Mouse (Mus musculus): ENCODE data around the gene Degs1.
"Not testable (repeated sequence)": the region's sequence is repeated elsewhere in the genome, so short reads cannot be mapped to it uniquely, and the experiment has no call there.

Degs1 gene

DNA sequence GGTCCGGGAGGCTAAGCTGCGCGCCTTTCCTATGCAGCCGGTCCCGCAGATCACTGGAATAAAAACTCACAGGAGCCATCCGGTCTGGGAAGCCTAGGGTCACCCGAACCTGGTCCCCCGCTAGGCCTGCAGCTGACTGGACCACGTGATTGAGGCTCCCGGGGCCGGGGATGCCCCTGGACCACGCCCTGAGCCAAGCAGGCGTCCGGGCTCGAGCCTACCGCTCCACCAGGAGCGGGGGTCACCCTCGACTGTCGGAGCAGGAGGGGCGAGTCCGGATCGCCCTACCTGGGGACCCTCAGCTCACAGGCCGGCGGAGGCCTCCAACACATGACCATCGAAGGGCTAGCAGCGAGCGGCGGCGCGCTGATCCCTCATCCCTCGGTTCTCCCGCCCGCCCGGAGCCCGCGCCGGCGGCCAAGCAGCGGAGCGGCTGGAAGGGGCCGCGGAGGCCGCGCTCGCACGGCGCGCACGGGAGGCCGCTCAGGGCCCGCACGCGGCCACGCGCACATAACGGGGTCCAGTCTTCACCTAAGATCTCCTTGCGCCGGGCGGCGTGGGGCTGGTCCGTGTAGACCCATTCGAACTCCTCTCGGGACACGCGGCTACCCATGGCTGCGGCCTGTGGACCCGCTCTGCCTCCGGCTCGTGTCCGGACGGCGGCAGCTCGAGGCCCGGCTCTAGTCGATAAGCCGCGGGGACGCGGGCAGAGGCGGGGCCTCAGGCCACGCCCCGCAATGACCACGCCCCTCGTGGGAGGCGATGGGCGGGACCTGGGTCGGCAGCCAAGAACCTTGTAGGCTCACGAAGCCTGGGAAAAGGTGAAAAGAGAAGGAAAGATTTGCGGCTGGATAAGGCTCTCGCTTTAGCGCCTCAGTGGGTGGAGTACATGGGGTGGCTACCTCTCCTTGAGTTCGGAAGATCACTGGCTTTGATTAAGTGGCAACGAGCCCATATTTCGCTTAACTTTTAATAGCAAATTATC is at the start of gene Degs1:
Gene Degs1 (minus strand): TSS at position 714 of the 985 bp plus-strand sequence.
- DNase-seq (ENCODE audit: low read depth, low spot score): peak; percentile 92

DNA sequence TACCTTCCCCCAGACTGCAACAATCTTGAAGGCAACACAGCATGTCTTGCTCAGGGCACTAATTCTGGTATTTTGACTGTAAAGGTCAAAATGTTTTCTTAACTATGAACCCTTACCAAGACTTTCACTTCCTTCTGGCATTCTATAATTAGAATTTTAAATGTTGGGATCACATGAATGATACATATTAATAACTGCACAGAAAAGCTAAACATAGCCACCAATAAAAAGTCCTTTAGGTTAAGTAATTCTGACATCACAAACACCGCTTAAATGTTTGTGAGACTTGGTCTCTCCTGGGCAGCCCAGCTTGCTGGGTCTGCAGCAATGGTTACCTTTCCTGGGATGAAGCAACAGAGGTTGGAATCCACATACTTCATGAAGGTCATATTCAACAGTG is 43.3 kb upstream of the Degs1 start:
- DNase-seq (ENCODE audit: low read depth, low spot score): no peak

DNA sequence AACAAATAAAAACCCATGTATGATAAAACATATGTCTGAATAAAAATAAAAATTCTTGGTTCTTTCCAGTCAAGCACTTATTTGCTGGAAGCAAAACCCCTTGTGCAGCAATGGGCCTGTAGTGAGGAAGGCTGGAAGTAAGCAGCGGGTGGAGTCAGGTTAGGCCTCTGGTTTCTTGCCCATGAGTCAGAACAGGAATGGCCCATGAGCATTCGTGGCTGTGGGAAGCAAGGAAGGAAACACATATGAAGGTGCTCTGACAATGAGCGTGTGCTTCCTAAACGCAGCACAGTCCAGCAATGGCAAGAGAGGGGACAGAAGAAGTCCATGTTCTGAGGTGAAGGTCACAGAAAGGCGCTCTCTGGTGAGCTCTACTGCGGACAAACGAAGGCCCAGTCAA is 41.9 kb upstream of the Degs1 start:
- no peak for DNase-seq (ENCODE audit: low read depth, low spot score)

DNA sequence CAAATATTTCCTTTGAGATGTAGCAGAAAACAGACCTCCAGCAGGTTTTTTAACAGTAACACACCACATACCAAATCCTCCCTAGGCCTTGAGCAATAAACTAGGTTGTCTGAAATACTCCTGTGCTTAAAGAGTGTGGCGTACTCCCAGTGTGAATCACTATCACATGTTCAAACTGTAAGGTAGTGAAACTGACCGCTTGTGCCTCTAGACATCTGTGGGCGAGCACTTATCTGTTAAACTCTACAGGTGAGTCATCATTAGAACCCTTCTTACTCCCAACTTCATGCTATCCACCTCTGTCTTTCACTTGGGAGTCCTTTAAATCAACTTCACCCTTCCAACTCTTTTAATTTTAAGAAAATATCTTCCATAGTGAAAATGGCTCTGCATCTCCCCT is 40.5 kb upstream of the Degs1 start:
- no peak for DNase-seq (ENCODE audit: low read depth, low spot score)

DNA sequence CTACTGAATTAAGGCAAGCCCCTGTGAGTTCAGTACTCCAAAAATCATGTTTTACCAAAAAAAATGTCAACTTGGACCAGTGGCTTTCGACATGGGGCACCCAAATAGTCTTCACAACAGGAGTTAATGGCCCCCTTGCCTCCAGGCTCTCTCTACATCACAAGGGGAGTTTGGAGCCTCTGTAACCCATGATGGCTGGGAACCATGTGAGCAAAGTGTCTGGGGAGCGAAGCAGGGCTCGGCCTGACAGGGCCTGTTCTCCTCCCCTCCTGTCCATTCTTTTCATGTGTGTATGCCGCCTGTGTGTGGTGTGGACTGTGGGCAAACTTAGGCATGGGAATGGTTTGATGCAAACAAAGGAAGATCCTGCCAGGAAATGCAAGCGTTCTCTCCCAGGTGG is 31.6 kb upstream of the Degs1 start:
- no peak for DNase-seq (ENCODE audit: low read depth, low spot score)

DNA sequence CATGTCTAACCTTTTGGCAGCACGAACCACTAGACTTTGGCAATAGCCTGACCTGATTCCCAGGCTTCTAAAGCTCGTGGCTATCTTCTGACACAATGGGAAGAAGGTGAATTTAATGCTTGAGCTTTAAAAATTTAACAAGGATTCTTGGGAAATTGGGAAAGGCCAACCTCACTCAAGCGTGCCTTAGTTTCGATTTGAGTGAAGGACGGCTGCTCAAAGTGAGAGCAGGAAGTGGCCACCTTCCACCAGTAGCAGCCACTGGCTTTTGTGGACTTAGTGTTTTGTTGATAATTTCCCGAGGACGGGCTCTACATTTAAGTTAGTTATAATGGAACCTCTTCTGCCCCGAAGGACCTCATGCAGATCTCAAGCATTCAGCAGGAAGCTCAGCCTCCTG is 30.6 kb upstream of the Degs1 start:
- no peak for DNase-seq (ENCODE audit: low read depth, low spot score)

DNA sequence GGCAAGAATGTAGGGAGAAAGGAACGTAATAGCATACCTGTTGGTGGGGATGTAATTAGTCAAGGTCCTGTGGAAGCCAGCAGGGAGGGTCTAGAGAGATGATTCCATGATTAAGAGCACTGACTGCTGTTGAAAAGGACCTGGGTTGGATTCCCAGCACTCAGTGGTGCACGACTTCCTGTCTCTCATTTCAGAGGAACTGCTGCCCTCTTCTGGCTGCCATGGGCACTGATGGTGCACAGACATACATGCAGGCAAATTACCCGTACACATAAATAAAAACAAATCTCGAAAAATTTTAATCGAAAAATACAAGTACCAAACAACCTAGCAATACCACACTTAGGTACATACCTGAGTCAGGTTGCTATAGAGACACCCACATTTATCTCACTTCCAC is 28.8 kb upstream of the Degs1 start:
- no peak for DNase-seq (ENCODE audit: low read depth, low spot score)

DNA sequence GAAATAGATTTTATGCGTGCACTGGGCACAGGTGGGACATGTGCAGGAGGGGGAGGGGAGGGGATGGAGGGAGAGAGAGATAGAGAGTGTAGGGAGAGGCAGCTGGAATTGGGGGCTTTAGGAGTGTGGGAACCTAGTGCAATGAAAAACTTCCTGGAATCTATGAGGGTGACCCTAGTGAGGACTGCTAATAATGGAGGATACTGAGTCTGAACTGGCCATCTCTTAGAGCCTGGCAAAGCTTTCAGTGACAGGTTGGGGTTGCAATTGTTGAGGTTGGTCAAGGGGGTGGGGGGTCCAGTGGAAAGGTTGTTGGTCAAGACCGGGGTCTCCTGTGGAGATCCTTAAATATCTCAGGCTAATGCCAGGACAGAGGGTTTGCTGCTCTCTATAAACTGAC is 27.7 kb upstream of the Degs1 start:
- no peak for DNase-seq (ENCODE audit: low read depth, low spot score)

DNA sequence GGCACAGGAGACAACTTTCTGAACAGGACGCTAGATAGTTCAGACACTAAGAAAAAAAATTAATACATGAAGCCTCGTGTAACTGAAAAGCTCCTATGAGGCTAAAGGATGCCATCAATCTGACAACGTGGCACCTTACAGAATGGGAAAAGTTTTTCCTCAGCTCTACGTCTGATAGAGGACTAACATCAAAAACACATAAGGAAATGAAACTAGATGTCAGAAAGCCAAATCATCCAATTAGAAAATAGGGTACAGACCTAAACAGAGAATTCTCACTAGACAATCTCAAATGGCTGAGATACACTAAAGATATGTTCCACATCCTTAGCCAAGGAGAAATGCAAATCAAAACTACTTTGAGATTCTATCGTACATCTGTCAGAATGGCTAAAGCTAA is 26.8 kb upstream of the Degs1 start:
- DNase-seq (ENCODE audit: low read depth, low spot score): no peak

DNA sequence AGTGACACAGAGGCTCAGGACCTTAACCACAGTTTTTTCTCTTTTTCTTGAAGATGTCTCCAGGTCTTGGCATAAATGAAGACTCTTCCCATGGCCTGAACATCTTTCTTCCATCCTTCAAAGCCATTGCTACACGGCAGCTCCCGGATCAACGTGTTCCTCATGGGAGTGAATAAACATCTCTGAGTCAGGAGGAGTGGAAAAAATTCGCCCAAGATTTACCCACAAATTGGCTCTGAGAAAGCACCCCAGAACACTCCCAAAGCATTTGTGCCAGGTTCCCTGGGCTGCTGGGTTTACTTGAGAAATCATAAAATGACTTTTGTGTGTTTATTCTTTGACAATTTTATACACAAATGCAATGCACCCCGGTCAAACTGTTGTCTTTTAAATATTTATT is 20.3 kb upstream of the Degs1 start:
- DNase-seq (ENCODE audit: low read depth, low spot score): no peak

DNA sequence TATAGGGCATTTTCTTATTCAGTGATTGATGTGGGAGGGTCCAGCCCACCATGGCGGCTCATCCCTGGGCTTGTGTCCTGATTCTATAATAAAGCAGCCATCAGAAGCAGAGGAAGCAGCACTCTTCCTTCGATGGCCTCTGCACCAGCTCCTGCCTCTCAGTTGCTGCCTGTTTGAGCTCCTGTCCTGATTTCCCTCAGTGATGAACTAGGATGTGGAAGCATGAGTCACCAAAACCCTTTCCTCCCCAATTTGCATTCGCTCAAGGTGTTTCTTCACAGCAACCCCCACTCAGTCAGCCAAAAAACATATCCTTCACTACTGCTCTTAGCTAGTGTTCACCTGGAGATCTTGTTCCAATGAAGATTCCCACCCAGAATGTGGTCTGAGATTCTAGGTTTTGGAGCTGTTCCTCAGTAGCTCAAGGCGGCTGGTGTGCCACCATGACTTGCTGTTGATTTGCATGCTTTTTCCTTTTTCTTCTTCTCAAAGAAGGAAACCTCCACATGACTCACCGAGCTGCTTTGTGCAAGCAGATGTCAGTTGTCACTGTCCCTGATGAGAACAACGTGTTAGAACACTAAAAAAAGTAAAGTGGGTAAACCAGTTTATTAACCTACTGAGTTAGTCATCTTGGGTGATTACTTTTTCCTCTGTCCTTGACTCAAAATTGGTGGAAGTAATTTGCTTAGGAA is 19.7 kb upstream of the Degs1 start:
- DNase-seq (ENCODE audit: low read depth, low spot score): no peak

DNA sequence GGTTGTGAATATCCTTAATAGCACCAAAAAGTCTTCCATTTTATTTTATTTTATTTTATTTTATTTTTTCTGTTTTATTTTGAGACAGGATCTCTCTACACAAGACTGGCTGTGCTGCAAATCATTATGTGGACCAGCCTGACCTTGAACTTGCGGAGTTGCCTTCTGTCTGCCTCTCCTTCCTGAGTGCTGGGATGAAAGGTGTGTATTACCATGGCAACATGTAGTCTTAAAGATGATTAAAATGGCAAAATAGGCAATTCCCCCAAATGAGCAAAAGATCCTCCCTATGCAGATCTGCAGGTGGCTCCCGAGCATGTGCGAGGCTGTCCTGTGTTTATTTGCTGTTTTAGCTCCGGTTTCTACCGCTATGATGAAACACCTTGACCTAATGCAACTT is 15.2 kb upstream of the Degs1 start:
- no peak for DNase-seq (ENCODE audit: low read depth, low spot score)

DNA sequence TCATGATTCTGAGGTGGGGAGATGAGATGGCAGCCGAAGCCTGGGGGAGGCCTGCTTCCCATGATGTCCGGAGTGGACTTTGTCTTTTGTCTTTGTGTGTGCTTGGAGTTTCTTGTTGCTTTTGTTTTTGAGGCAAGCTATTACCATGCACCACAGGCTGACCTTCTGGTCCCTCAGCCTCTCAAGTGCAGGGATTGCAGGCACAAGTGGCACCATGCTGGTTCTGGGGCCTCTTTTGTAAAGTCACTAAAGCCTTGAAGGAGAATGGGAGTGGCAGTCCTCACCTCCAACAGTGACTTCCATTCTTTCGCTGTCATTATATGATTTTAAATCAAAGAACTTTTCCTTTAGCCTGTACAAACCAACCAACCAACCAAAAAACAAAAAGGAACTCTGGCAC is 14.6 kb upstream of the Degs1 start:
- DNase-seq (ENCODE audit: low read depth, low spot score): no peak

DNA sequence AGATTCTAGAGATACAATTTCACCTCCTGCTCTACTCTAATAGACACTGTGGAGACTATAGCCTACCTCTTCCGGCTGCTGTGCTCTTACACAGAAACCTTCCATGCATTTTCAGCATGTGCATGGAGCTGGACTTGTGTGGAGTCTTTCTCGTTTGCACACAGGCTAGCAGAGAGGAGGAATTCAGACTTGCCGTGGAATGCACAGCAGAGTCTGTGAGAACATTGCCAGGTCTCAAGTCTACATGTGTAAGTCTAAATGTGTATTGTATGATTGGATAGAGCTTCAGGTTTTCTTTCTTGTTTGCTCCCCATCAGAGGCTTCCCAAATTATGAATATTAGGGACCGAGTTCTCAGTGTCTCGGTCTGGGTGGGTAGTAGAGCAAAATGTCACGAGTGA is 14.2 kb upstream of the Degs1 start:
- no peak for DNase-seq (ENCODE audit: low read depth, low spot score)

DNA sequence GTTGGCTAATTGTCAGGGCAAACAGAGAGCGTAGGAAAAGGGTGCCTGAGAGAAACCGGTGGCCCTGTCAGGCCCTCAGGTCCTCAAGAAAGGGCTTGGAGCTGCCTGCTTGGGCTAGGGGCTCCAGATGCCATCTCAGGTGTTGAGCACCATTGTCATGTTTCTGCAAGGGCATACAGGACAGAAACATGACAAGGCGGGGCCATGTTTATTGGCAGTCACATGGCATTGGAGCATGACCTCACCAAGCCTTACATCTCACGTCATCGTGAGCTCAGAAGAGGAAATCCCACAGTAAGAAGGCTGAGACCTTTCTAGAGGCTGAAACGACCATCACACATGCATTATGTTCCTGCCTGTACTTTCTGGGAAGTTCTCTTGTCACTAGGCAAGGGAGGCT is 13.5 kb upstream of the Degs1 start:
- no peak for DNase-seq (ENCODE audit: low read depth, low spot score)

DNA sequence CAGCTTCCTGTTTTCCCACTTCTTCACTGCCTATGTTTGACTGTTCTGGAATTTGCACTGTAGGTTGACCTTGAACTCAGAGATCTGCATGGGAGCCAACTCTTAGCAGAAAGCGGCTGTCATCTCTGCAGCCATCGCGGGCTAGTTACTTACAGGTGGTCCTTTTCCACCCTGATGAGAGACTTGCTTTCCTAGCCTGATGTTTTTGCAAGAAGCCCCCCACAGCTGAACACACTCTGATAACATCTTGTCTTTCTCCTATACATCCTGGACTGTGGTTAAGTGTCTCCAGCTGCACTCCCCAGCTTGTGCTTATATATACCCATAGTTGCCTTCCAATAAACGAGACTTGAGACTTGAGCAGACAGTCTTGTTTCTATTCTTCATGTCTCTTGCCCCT is 9.7 kb upstream of the Degs1 start:
- DNase-seq (ENCODE audit: low read depth, low spot score): no peak

DNA sequence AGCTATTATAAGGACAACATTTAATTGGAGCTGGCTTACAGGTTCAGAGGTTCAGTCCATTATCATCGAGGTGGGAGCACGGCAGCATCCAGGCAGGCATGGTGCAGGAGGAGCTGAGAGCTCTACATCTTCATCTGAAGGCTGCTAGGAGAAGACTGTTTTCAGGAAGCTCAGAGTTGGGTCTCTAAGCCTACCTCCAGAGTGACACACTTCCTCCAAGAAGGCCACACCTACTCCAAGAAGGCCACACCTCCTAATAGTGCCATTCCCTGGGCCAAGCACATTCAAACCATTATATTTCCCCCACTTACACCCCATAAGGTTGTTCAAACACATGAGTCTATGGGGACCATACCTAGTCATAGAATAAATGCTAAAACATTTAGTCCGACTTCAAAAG is 8.1 kb upstream of the Degs1 start:
- not testable (repeated sequence) for DNase-seq (ENCODE audit: low read depth, low spot score)

DNA sequence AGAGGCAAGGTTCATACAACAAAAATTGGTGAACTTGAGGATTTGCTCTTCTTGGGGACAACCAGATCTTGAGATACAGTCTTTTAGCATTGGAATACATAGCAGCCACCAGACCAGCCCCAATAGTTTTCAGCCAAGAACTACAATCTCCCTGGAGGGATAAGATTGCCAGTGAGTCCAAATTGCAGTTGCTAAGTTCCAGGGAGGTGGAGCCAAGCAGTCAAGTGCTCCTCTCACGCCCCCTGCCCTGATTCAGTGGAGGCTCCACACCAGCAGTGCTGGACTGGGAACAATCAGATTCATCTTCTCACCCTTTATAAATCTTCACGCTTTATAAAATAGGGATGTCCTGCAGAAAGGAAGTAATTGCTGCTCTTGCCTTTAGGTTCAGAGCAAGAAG is 7.2 kb upstream of the Degs1 start:
- DNase-seq (ENCODE audit: low read depth, low spot score): no peak

DNA sequence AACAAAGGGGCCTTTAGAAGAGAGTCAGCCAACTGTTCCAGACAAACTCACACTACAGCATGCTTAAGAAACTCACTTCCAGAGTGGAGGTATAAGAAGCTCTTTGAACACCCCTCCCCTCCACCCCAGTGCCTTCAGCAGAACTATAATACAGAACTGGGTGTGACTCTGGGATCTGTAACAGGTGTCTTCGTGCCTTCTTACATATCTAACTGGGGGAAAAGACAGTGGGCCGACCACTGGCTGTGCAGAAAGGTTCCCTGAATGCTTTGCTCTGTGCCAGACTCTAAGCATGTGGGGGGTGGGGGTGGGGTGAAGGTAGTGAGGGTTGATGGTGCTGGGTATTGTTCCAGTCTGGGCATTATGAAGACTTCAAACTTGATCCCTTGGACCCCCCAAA is 6.0 kb upstream of the Degs1 start:
- no peak for DNase-seq (ENCODE audit: low read depth, low spot score)

DNA sequence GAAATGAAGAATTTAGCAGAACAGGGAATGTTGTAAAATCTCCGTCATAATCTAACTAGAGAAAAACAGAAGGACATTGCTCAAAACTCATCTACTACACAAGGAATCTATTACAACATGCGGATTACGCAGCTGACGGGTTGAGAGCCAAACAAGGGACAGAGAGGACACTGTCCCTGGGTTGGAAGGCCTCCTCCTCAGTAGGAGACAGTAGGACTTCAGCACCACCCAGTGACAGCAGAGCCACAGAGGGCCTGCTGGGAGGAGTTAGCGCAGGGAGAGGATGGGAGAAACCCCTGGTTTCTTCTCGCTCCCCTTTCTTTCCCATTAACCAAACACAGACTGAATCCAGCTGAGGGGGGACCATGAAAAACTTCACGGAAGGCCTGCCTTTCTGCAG is 5.2 kb upstream of the Degs1 start:
- no peak for DNase-seq (ENCODE audit: low read depth, low spot score)

DNA sequence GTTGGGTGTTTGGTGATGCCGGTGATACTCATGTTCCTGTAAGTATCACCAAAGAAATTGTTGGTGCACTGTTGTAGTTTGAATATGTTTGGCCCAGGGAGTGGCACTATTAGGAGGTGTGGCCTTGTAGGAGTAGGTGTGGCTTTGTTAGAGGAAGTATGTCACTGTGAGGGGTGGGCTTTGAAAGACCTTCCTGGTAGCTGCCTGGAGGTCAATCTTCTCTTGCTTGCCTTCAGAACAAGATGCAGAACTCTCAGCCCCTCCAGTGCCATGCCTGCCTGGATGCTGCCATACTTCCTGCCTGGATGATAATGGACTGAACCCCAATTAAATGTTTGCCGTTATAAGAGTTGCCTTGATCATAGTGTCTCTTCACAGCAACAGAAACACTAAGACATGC is 2.2 kb upstream of the Degs1 start:
- no peak for DNase-seq (ENCODE audit: low read depth, low spot score)

DNA sequence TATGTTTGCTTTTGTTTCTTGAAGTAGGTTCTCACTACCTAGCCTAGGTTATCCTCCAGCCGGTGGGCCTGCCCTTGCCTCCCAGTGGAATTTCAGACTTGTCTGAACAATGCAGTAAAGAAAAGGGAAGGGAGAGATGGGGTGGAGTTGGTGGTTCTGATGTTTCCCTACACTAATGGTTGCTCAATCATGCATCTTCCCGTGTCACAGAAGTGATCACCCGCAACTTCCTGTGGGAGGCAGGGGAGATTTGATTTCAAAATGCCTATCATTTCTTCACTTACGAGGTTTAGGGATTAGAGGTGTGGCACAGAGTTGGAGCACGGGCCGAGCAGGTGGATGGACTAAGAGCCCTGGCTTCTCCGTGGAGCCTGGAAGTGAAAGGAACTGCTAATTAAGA is 627 bp upstream of the Degs1 start:
- DNase-seq (ENCODE audit: low read depth, low spot score): no peak

DNA sequence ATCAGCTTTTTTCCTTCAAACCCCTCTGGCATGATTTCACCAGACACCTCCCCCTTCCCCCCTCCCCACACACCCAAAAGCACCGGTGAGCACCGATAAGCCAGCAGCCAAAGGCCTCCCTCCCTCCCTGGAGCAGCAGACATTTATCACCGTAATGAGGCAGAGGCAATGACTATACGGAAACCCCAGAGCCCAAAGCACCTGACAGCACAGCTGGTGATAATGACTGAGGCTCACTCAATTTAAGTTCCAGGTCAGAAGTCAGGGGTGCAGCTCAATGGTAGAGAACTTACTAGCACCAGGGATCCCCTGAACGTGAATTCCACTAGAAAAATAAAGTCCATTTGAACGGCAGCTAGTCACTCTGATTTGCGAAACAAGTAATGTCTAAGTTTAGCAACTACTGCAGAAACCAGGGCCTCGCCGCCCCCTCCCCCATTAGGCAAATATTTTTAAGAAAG is 1.3 kb downstream of the Degs1 start:
- peak; percentile 61 for DNase-seq (ENCODE audit: low read depth, low spot score)

All from c-Kit-negative CD71-positive TER-119-positive erythroid progenitor cells, embryonic 14.5 days (primary cell).